Mouse (Mus musculus): Measurements from ENCODE around the gene Inpp5f. TPM values are rescaled to one million over a fixed set of nuclear protein-coding genes. Genes with fewer than 3 reads are reported as not detected.

The Inpp5f gene
- polyA plus RNA-seq, 1 experiment, result 18.4 TPM

DNA sequence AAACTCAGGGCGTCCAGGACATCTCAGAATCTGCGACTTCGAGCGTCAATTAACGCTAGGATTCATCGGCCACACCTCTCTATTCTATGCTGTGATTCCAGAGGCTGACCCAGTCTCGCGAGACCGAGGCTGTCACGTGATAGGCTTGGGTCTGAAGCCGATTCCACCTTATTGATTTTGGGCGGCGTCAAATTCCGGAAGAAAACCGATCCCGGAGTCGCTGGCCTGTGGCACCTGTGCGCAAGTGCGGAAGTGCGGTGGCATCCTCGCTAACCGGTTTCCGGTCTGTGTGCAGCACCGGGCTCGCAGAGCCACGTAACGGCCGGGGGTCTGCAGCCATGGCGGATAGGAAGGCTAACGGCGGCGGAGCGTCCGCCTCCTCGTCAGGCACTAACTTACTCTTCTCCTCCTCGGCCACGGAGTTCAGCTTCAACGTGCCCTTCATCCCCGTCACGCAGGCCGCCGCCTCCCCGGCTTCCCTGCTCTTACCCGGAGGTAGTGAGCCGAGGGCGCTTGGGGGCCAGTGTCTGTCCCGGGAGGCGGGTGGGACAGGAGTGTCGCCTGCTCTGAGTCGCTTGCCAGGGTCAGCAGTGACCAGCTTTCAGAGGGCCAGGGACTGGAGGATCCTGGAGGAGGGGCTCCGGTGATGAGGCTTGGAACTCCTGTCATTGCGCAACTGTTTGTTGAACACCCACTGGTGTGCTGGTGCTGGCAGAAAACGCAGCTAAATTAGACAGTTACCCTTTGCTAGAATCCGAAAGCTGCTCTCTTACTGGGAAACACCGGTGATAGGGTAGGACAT lies 133.8 kb downstream of the Inpp5f start, which contains the start of gene Sec23ip:
TSS of gene Sec23ip (plus strand) at position 260 of the 802 bp plus-strand sequence.
- H3K27ac ChIP-seq (ENCODE audit: insufficient read depth, low read depth, low read length), result peak within 1 kb of the TSS; percentile 73
- H3K4me1 ChIP-seq (ENCODE audit: control insufficient read depth, insufficient read depth, low read length), result peaks cover 30% of the 10 kb centered on the region
- peak within 1 kb of the TSS; percentile 78 for H3K4me3 ChIP-seq (ENCODE audit: insufficient read depth, low read length)
- TF ChIP-seq CTCF (IDR thresholded peaks at IDR 0.05; ENCODE audit: low read depth, low read length) (no peak), POLR2A (IDR thresholded peaks at IDR 0.05; ENCODE audit: borderline replicate concordance, low read depth, low read length) (no peak)

Other genes starting within 250 kb of the Inpp5f start
- gene Rgs10, start 192.6 kb upstream of the Inpp5f start, polyA plus RNA-seq (2012; ENCODE audit: insufficient read depth, insufficient read length, missing spikeins), result 731 and 826 TPM in 2 replicates
- gene Tial1, start 149.6 kb upstream of the Inpp5f start, polyA plus RNA-seq (2012; ENCODE audit: insufficient read depth, insufficient read length, missing spikeins), result 138 and 176 TPM in 2 replicates
- 23.5 and 25.4 TPM in 2 replicates for gene Bag3, start 87.7 kb upstream of the Inpp5f start, polyA plus RNA-seq (2012; ENCODE audit: insufficient read depth, insufficient read length, missing spikeins)
- gene Mcmbp, start 129.2 kb downstream of the Inpp5f start, polyA plus RNA-seq (2012; ENCODE audit: insufficient read depth, insufficient read length, missing spikeins), result 63.6 and 69.0 TPM in 2 replicates
- gene Sec23ip, start 133.6 kb downstream of the Inpp5f start, polyA plus RNA-seq (2012; ENCODE audit: insufficient read depth, insufficient read length, missing spikeins), result 22.0 and 23.1 TPM in 2 replicates

Data from bone marrow macrophage, adult 2 months (primary cell).